Mouse (Mus musculus) myocyte (in vitro differentiated cells): ENCODE data around the gene Olfr71. TPM values are rescaled to one million over a fixed set of nuclear protein-coding genes. Genes with fewer than 3 reads are reported as not detected.
A peak's percentile ranks its signal among the peaks of the same experiment; 100 is the strongest.

Source experiments
- H3K27me3 ChIP-seq: one replicate; pipeline ENCODE4 v1.6.1; 2011; ENCODE audit not compliant: control insufficient read depth, insufficient read depth, insufficient read length
- H3K36me3 ChIP-seq: one replicate; pipeline ENCODE4 v1.6.1; 2011; ENCODE audit not compliant: control insufficient read depth, insufficient read depth
- H3K4me2 ChIP-seq: one replicate; pipeline ENCODE4 v1.6.1; 2011; ENCODE audit warnings: low read depth, control low read depth
- H3K4me3 ChIP-seq: one replicate; pipeline ENCODE4 v1.5.1; 2011; ENCODE audit warnings: mild to moderate bottlenecking, control low read depth, moderate library complexity
- H3K79me2 ChIP-seq: one replicate; pipeline ENCODE4 v1.6.1; 2011; ENCODE audit not compliant: control insufficient read depth, insufficient read depth
- H3ac ChIP-seq: one replicate; pipeline ENCODE4 v1.6.1; 2011; ENCODE audit not compliant: control insufficient read depth, insufficient read length
- CEBPB ChIP-seq: IDR thresholded peaks from 2 replicates; pipeline ENCODE4 v1.6.1; 2011; ENCODE audit warnings: mild to moderate bottlenecking, moderate library complexity; ENCODE audit not compliant: poor library complexity, insufficient read depth, severe bottlenecking
- E2F4 ChIP-seq: IDR thresholded peaks from one replicate; pipeline ENCODE4 v1.6.1; 2011; ENCODE audit warnings: mild to moderate bottlenecking, control low read depth, moderate library complexity; ENCODE audit not compliant: insufficient read depth
- MAX ChIP-seq: IDR thresholded peaks from one replicate; pipeline ENCODE4 v1.6.1; 2011; ENCODE audit warnings: low read depth, mild to moderate bottlenecking, control low read depth
- MYOD1 ChIP-seq, 3 experiments: IDR thresholded peaks; one replicate each; pipeline ENCODE4 v1.6.1; 2011; ENCODE audit warnings: control low read depth in 2 of 3, low read depth in 2 of 3, mild to moderate bottlenecking in 2 of 3, moderate library complexity in 1 of 3; ENCODE audit not compliant: insufficient read length in 2 of 3, control insufficient read depth in 1 of 3
- MYOG ChIP-seq, 3 experiments: IDR thresholded peaks; one replicate each; pipeline ENCODE4 v1.6.1; 2011; ENCODE audit warnings: control low read depth in 2 of 3, low read depth in 2 of 3, mild to moderate bottlenecking in 2 of 3; ENCODE audit not compliant: insufficient read length in 2 of 3, control insufficient read depth in 1 of 3, insufficient read depth in 1 of 3
- POLR2A ChIP-seq: IDR thresholded peaks from one replicate; pipeline ENCODE4 v1.6.1; 2011; ENCODE audit warnings: low read depth, mild to moderate bottlenecking, control low read depth, moderate library complexity; ENCODE audit not compliant: insufficient read length
- POLR2AphosphoS2 ChIP-seq: IDR thresholded peaks from one replicate; pipeline ENCODE4 v1.6.1; 2011; ENCODE audit warnings: low read depth, control low read depth; ENCODE audit not compliant: insufficient read length
- REST ChIP-seq: IDR thresholded peaks from one replicate; pipeline ENCODE4 v1.6.1; 2011; ENCODE audit warnings: mild to moderate bottlenecking, control low read depth, moderate library complexity; ENCODE audit not compliant: insufficient read depth, insufficient read length
- SRF ChIP-seq: IDR thresholded peaks from one replicate; pipeline ENCODE4 v1.6.1; 2011; ENCODE audit warnings: low read depth; ENCODE audit not compliant: control insufficient read depth, insufficient read length
- TCF12 ChIP-seq: IDR thresholded peaks from one replicate; pipeline ENCODE4 v1.6.1; 2011; ENCODE audit warnings: mild to moderate bottlenecking, control low read depth; ENCODE audit not compliant: poor library complexity, insufficient read depth, severe bottlenecking
- TCF3 ChIP-seq: IDR thresholded peaks from one replicate; pipeline ENCODE4 v1.6.1; 2011; ENCODE audit warnings: low read depth, control low read depth; ENCODE audit not compliant: insufficient read length
- USF1 ChIP-seq: IDR thresholded peaks from one replicate; pipeline ENCODE4 v1.6.1; 2011; ENCODE audit warnings: low read depth, mild to moderate bottlenecking, control low read depth, moderate library complexity
- polyA plus RNA-seq: library from polyadenylated mRNA; unstranded; fragments of >200 nt; fragmentation: generic; extraction: Trizol; gene quantifications from one replicate; pipeline ENCODE4 v1.2.1, GENCODE M21; 2012; ENCODE audit warnings: missing spikeins

Olfr71 gene
- polyA plus RNA-seq, 1 experiment: not detected

DNA sequence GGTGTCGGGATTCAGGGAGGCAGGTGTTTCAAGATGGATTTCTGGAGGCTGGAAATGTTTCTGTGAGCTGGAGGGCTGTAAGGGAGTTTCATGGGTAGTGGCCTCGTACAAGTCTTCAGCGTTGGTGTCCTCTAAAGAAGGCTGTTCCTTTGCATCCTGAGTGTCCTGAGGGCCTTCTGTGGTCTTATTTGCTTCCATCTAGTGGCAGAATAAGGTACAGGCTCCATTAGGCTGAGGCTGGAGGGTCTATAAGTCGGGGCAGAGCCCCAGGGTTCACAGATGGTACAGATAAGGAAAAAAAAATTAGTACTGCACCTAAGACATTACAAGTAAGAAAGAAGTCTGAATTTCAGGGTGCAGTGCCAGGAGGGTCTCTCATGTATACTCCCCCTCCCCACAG, 43.6 kb downstream of the Olfr71 start:
- Histone ChIP-seq H3K36me3 (no peaks in the 10 kb centered on the region), H3K79me2 (no peaks in the 10 kb centered on the region), H3ac (no peak overlapping the region), H3K27me3 (peaks cover 44% of the 10 kb centered on the region), H3K4me3 (no peak overlapping the region), H3K4me2 (no peak overlapping the region)
- no peak for TF ChIP-seq POLR2A
- TF ChIP-seq MAX: no peak
- TF ChIP-seq REST: no peak
- TF ChIP-seq USF1: no peak
- no peak for TF ChIP-seq MYOG (IDR thresholded peaks at IDR 0.05; ENCODE audit: control insufficient read depth in 1 of 3, insufficient read depth in 1 of 3, insufficient read length in 2 of 3, low read depth in 2 of 3)
- no peak for TF ChIP-seq POLR2AphosphoS2
- no peak for TF ChIP-seq TCF3

DNA sequence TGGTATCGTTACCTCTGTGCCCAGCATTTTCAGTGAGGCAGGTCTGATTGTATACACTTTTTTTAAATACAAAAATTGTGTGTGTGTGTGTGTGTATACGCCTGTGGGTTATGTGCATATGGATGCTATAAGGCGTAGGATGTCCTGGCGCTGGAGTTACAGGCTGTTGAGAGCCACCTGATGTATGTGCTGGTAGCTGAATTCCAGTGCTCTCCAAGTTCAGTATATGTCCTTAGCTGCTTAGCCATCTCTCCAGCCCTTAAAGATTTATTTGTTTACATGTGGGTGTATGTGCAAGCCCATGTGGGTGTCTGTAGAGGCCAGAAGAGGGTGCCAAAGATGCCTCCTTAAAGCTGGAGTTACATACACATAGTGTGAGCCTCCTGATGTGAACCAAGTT, 52.9 kb downstream of the Olfr71 start:
- no peak overlapping the region for H3ac ChIP-seq
- no peaks in the 10 kb centered on the region for H3K79me2 ChIP-seq
- H3K27me3 ChIP-seq: peaks cover 36% of the 10 kb centered on the region
- TF ChIP-seq MYOG (IDR thresholded peaks at IDR 0.05; ENCODE audit: control insufficient read depth in 1 of 3, insufficient read depth in 1 of 3, insufficient read length in 2 of 3, low read depth in 2 of 3): no peak
- no peak for TF ChIP-seq E2F4
- TF ChIP-seq REST: no peak
- no peak for TF ChIP-seq MAX
- TF ChIP-seq MYOD1 (IDR thresholded peaks at IDR 0.05; ENCODE audit: control insufficient read depth in 1 of 3, insufficient read length in 2 of 3, low read depth in 2 of 3): no peak
- TF ChIP-seq TCF12: no peak
- no peak for TF ChIP-seq TCF3
- no peak for TF ChIP-seq SRF
- TF ChIP-seq POLR2AphosphoS2: no peak
- TF ChIP-seq CEBPB: no peak
- TF ChIP-seq USF1: no peak
- TF ChIP-seq POLR2A: no peak
- H3K4me2 ChIP-seq: peak overlapping the region; percentile 76
- H3K36me3 ChIP-seq: no peaks in the 10 kb centered on the region
- peak overlapping the region; percentile 34 for H3K4me3 ChIP-seq

DNA sequence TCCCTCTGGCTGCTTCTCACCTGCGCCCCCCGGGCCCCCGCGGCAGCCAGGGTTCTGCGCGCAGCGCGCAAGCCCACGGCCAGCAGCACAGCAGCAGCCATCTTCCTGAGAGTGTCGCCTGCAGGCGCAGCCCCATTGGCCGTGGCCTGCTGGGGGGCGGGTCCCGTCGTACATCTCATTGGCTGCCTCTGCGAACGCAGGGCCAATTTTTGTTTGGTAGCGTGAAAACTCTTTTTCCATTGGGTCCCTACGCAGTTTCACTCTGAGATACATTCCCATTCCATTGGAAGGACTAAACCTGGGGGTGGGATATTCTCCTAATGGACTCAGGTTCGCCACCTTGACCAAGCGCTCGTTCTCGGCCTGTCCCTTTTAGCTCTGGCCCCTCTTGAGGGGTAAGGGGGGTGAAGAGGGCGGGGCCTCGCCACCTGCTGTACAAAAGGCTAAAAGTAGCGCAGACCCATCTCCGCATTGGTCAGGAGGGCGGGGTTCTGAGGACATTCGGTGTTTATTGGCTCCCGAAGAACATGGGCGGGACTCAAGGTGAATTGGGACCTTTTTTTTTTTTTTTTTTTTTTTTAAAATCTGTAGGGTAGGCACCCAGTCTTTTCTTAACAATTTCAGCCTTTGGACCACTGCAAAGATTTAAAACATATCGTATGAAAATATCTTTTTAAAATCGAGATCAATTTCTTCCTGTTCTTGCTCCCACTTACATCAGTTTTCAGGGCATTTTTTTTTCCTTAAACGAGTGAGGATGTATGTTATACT, 53.5 kb downstream of the Olfr71 start, which contains the start of gene Hint2:
TSS of gene Hint2 (minus strand) at position 128 of the 771 bp plus-strand sequence.
- H3ac ChIP-seq: peak within 1 kb of the TSS; percentile 17
- H3K36me3 ChIP-seq: no peaks in the 10 kb centered on the region
- no peaks in the 10 kb centered on the region for H3K79me2 ChIP-seq
- peak within 1 kb of the TSS; percentile 78 for H3K4me2 ChIP-seq
- H3K4me3 ChIP-seq: peak within 1 kb of the TSS; percentile 34
- H3K27me3 ChIP-seq: peaks cover 30% of the 10 kb centered on the region
- TF ChIP-seq E2F4: no peak
- TF ChIP-seq TCF3: no peak
- TF ChIP-seq MAX: no peak
- TF ChIP-seq MYOD1 (IDR thresholded peaks at IDR 0.05; ENCODE audit: control insufficient read depth in 1 of 3, insufficient read length in 2 of 3, low read depth in 2 of 3): peak in 1 of 3 experiments; percentile 43
- no peak for TF ChIP-seq REST
- no peak for TF ChIP-seq SRF
- TF ChIP-seq MYOG (IDR thresholded peaks at IDR 0.05; ENCODE audit: control insufficient read depth in 1 of 3, insufficient read depth in 1 of 3, insufficient read length in 2 of 3, low read depth in 2 of 3): peak in 1 of 3 experiments; percentile 31
- TF ChIP-seq POLR2A: peak; percentile 92
- no peak for TF ChIP-seq CEBPB
- TF ChIP-seq USF1: no peak
- TF ChIP-seq POLR2AphosphoS2: peak; percentile 84
- no peak for TF ChIP-seq TCF12

DNA sequence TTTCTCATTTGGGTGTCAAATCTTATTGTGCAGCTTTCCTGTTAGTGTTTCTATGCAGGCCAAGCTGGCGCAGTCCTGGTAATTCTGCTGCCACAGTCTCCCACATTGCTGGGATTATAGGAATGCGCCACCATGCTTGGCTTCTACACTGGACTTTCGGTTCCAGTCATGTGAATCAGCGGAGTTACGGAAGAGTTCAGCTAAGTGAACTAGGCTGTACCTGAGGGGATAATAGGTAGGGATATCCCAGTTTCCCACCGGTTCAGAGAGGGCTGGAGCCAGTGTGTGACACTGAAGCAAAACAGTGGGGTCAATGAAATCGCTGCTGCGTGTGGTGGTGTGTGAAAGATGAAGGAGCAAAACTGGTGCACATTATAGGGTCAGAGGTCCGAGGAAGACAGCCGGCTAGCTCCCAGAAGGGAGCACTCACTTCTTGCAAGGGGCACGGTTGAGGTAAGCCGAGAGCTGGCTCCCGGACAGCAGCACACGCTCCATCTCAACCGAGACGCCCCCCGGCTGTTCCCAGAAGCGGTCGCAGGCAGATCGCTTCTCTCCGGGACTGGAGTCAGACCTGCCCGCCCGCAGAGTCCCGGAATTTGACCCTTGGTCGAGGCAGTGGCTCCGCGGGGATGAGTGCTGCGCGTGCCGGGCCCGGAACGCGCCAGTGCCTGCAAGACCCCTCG, 54.3 kb downstream of the Olfr71 start:
- Histone ChIP-seq H3ac (peak overlapping the region; percentile 17), H3K27me3 (peaks cover 22% of the 10 kb centered on the region), H3K4me2 (peak overlapping the region; percentile 78), H3K36me3 (no peaks in the 10 kb centered on the region), H3K4me3 (peak overlapping the region; percentile 34), H3K79me2 (no peaks in the 10 kb centered on the region)
- TF ChIP-seq SRF (no peak), TCF12 (no peak), TCF3 (no peak), MYOD1 (IDR thresholded peaks at IDR 0.05; ENCODE audit: control insufficient read depth in 1 of 3, insufficient read length in 2 of 3, low read depth in 2 of 3) (no peak), MAX (no peak), POLR2AphosphoS2 (no peak), CEBPB (no peak), MYOG (IDR thresholded peaks at IDR 0.05; ENCODE audit: control insufficient read depth in 1 of 3, insufficient read depth in 1 of 3, insufficient read length in 2 of 3, low read depth in 2 of 3) (no peak), E2F4 (no peak), USF1 (no peak), POLR2A (no peak), REST (no peak)

Other genes starting within 250 kb of the Olfr71 start
- gene Sit1, start 226.5 kb downstream of the Olfr71 start, polyA plus RNA-seq: not detected
- 111 TPM for gene Ccdc107, start 217.4 kb downstream of the Olfr71 start, polyA plus RNA-seq
- gene Arhgef39, start 210.6 kb downstream of the Olfr71 start, polyA plus RNA-seq: 5.7 TPM
- gene Car9, start 203.3 kb downstream of the Olfr71 start, polyA plus RNA-seq: 10.7 TPM
- 2,542 TPM for gene Tpm2, start 186.5 kb downstream of the Olfr71 start, polyA plus RNA-seq
- gene Creb3, start 147.9 kb downstream of the Olfr71 start, polyA plus RNA-seq: 73.9 TPM
- 225 TPM for gene Tln1, start 147.6 kb downstream of the Olfr71 start, polyA plus RNA-seq
- 28.6 TPM for gene Rgp1, start 131.5 kb downstream of the Olfr71 start, polyA plus RNA-seq
- gene Gba2, start 131.4 kb downstream of the Olfr71 start, polyA plus RNA-seq: 5.9 TPM
- gene Msmp, start 125.8 kb downstream of the Olfr71 start, polyA plus RNA-seq: not detected
- gene Npr2, start 78.3 kb downstream of the Olfr71 start, polyA plus RNA-seq: 9.1 TPM
- gene Spag8, start 56.7 kb downstream of the Olfr71 start, polyA plus RNA-seq: 0.02 TPM
- 99.1 TPM for gene Hint2, start 53.8 kb downstream of the Olfr71 start, polyA plus RNA-seq
- 1.7 TPM for gene Tmem8b, start 41.3 kb downstream of the Olfr71 start, polyA plus RNA-seq
- gene Fam221b, start 41.1 kb downstream of the Olfr71 start, polyA plus RNA-seq: 3.4 TPM
- gene Olfr70, start 9.4 kb downstream of the Olfr71 start, polyA plus RNA-seq: not detected
- gene Hrct1, start 16.9 kb upstream of the Olfr71 start, polyA plus RNA-seq: 0.78 TPM
- gene Spaar, start 19.8 kb upstream of the Olfr71 start, polyA plus RNA-seq: 0.02 TPM
- gene Olfr159, start 60.8 kb upstream of the Olfr71 start, polyA plus RNA-seq: not detected
- not detected for gene Olfr156, start 113.6 kb upstream of the Olfr71 start, polyA plus RNA-seq
- not detected for gene Olfr157, start 129.9 kb upstream of the Olfr71 start, polyA plus RNA-seq
- not detected for gene Olfr155, start 141.3 kb upstream of the Olfr71 start, polyA plus RNA-seq
- 0.61 TPM for gene Reck, start 165.3 kb upstream of the Olfr71 start, polyA plus RNA-seq
- gene Glipr2, start 247.1 kb upstream of the Olfr71 start, polyA plus RNA-seq: 113 TPM